Mouse (Mus musculus): ENCODE data around the gene Gm17728. TPM values are rescaled to one million over a fixed set of nuclear protein-coding genes. Genes with fewer than 3 reads are reported as not detected.

Gm17728 gene
- polyA plus RNA-seq, 1 experiment from 2014 or later: not detected

Other genes starting within 250 kb of the Gm17728 start
- not detected in 2 replicates for gene Pabpc6, start 247.7 kb downstream of the Gm17728 start, polyA plus RNA-seq (2015; fragmentation: Nextera tagmentation; extraction: Ambion mirVana)